Mouse (Mus musculus) embryonic facial prominence, embryonic 14.5 days (tissue): ENCODE measurements at regions not wholly inside any gene's neighbourhood (a gene's known extent, or its start where the extent isn't known, plus 50 kb on each side); places are given as distances from the start of the nearest gene placed in this dataset.

Experiments
- ATAC-seq: fragments of 200-750 bp; cut with Nextera tagmentation; 2 replicates; pipeline ENCODE4 v1.8.0; 2017; ENCODE audit warnings: low read depth, moderate number of reproducible peaks, moderate TSS enrichment
- DNase-seq: peaks from one replicate; pipeline ENCODE4 v3.0.0-alpha.2; 2015; ENCODE audit warnings: low spot score
- H3K27ac ChIP-seq: fragments of 300-500 bp; sonication (generic); replicated peaks from 2 replicates; pipeline ENCODE4 v1.5.1; 2014; ENCODE audit warnings: low read depth, mild to moderate bottlenecking, low read length, moderate library complexity
- H3K27me3 ChIP-seq: fragments of 300-500 bp; sonication (generic); replicated peaks from 2 replicates; pipeline ENCODE4 v1.6.1; 2014; ENCODE audit warnings: low read length; ENCODE audit not compliant: control insufficient read depth, insufficient read depth
- H3K36me3 ChIP-seq: fragments of 300-500 bp; sonication (generic); 2 replicates; pipeline ENCODE4 v1.6.1; 2014; ENCODE audit warnings: low read length, mixed read lengths; ENCODE audit not compliant: control insufficient read depth, insufficient read depth
- H3K4me1 ChIP-seq: fragments of 300-500 bp; sonication (generic); 2 replicates; pipeline ENCODE4 v1.6.1; 2014; ENCODE audit warnings: antibody characterized with exemption, low read length; ENCODE audit not compliant: control insufficient read depth, insufficient read depth
- H3K4me2 ChIP-seq: fragments of 300-500 bp; sonication (generic); 2 replicates; pipeline ENCODE4 v1.6.1; 2014; ENCODE audit warnings: low read depth, mild to moderate bottlenecking, low read length, moderate library complexity, mixed read lengths
- H3K4me3 ChIP-seq: fragments of 300-500 bp; sonication (generic); 2 replicates; pipeline ENCODE4 v1.5.1; 2014; ENCODE audit warnings: low read depth, mild to moderate bottlenecking, low read length
- H3K9ac ChIP-seq: fragments of 300-500 bp; sonication (generic); 2 replicates; pipeline ENCODE4 v1.6.1; 2014; ENCODE audit warnings: low read depth, mild to moderate bottlenecking, low read length, moderate library complexity, mixed read lengths
- H3K9me3 ChIP-seq: fragments of 300-500 bp; sonication (generic); 2 replicates; pipeline ENCODE4 v1.6.1; 2016; ENCODE audit warnings: low read length; ENCODE audit not compliant: control insufficient read depth
- WGBS: fragments of 180-500 bp; shearing (Covaris S2); extraction: QIAGEN DNeasy Blood & Tissue Kit; methylation state at CpG from one replicate; pipeline ENCODE4 v1.1.7; 2014; 5-methylcytosine and 5-hydroxymethylcytosine counted together

GRCm38 (mm10) chr10:18907276-18907960 is 62.6 kb downstream of the Perp start:
- no peaks in the 10 kb centered on the region for H3K4me1 ChIP-seq
- no peaks in the 10 kb centered on the region for H3K27me3 ChIP-seq
- no peaks in the 10 kb centered on the region for H3K9me3 ChIP-seq
- DNase-seq (no peak), ATAC-seq (no peak)
- no peaks in the 10 kb centered on the region for H3K36me3 ChIP-seq
- no peak overlapping the region for H3K9ac ChIP-seq
- WGBS, result 81% methylated on average over 9 of the region's 9 CpGs
- no peak overlapping the region for H3K4me3 ChIP-seq
- H3K4me2 ChIP-seq, result no peak overlapping the region
- no peak overlapping the region for H3K27ac ChIP-seq

- no peak overlapping the region for H3K9ac ChIP-seq
- H3K9me3 ChIP-seq, result no peaks in the 10 kb centered on the region
- no peak overlapping the region for H3K4me3 ChIP-seq
- ATAC-seq, result no peak
- no peaks in the 10 kb centered on the region for H3K27me3 ChIP-seq
- H3K4me2 ChIP-seq, result no peak overlapping the region
- H3K4me1 ChIP-seq, result no peaks in the 10 kb centered on the region
- DNase-seq, result no peak
- 78% methylated on average over 3 of the region's 3 CpGs for WGBS
- no peaks in the 10 kb centered on the region for H3K36me3 ChIP-seq
- no peak overlapping the region for H3K27ac ChIP-seq
These were observed 64.5 kb downstream of the Perp start for GRCm38 (mm10) chr10:18909307-18909706.

GRCm38 (mm10) chr10:18910898-18911297 is 66.1 kb downstream of the Perp start:
- Histone ChIP-seq H3K9me3 (no peaks in the 10 kb centered on the region), H3K27ac (no peak overlapping the region), H3K36me3 (no peaks in the 10 kb centered on the region), H3K4me2 (no peak overlapping the region), H3K9ac (no peak overlapping the region), H3K4me3 (no peak overlapping the region), H3K4me1 (no peaks in the 10 kb centered on the region), H3K27me3 (no peaks in the 10 kb centered on the region)
- 0% methylated on average over 2 of the region's 2 CpGs for WGBS
- no peak for ATAC-seq
- peak; percentile 56 for DNase-seq

- DNase-seq, result peak; percentile 49
- WGBS, result 55% methylated on average over 6 of the region's 6 CpGs
These were observed 72.3 kb downstream of the Perp start for GRCm38 (mm10) chr10:18917120-18917616.

GRCm38 (mm10) chr10:18923088-18923821 is 78.4 kb downstream of the Perp start:
- Histone ChIP-seq H3K27me3 (no peaks in the 10 kb centered on the region), H3K4me3 (no peak overlapping the region), H3K9me3 (no peaks in the 10 kb centered on the region), H3K9ac (no peak overlapping the region), H3K4me2 (no peak overlapping the region), H3K27ac (no peak overlapping the region), H3K36me3 (no peaks in the 10 kb centered on the region), H3K4me1 (no peaks in the 10 kb centered on the region)
- no peak for DNase-seq
- WGBS, result 63% methylated on average over 3 of the region's 3 CpGs
- ATAC-seq, result no peak

More at GRCm38 (mm10) chr10:18917120-18917616, 72.3 kb downstream of the Perp start:
- Histone ChIP-seq H3K27me3 (no peaks in the 10 kb centered on the region), H3K36me3 (no peaks in the 10 kb centered on the region), H3K4me1 (no peaks in the 10 kb centered on the region), H3K4me2 (no peak overlapping the region), H3K4me3 (no peak overlapping the region), H3K9ac (no peak overlapping the region), H3K9me3 (no peaks in the 10 kb centered on the region), H3K27ac (no peak overlapping the region)
- 0 out of 2 replicates have a peak, but pooled peaks have one; percentile 37 for ATAC-seq

- H3K27ac ChIP-seq, result no peak overlapping the region
- ATAC-seq, result no peak
- H3K4me1 ChIP-seq, result no peaks in the 10 kb centered on the region
- no peak overlapping the region for H3K4me3 ChIP-seq
- H3K9ac ChIP-seq, result no peak overlapping the region
- 95% methylated on average over 2 of the region's 2 CpGs for WGBS
- no peak for DNase-seq
- no peaks in the 10 kb centered on the region for H3K9me3 ChIP-seq
- H3K36me3 ChIP-seq, result no peaks in the 10 kb centered on the region
- no peak overlapping the region for H3K4me2 ChIP-seq
- no peaks in the 10 kb centered on the region for H3K27me3 ChIP-seq
These were observed 83.0 kb downstream of the Perp start for GRCm38 (mm10) chr10:18927811-18928210.

- ATAC-seq, result no peak
These were observed 84.1 kb downstream of the Tnfaip3 start for GRCm38 (mm10) chr10:18931344-18931743.

GRCm38 (mm10) chr10:18941447-18941846 is 74.0 kb downstream of the Tnfaip3 start:
- no peak overlapping the region for H3K9ac ChIP-seq

More at GRCm38 (mm10) chr10:18931344-18931743, 84.1 kb downstream of the Tnfaip3 start:
- H3K9ac ChIP-seq, result no peak overlapping the region
- H3K4me2 ChIP-seq, result no peak overlapping the region
- no peaks in the 10 kb centered on the region for H3K9me3 ChIP-seq
- no peak overlapping the region for H3K4me3 ChIP-seq
- no peaks in the 10 kb centered on the region for H3K4me1 ChIP-seq
- H3K27ac ChIP-seq, result no peak overlapping the region
- DNase-seq, result peak; percentile 36
- WGBS, result 46% methylated on average over 2 of the region's 2 CpGs
- H3K27me3 ChIP-seq, result no peaks in the 10 kb centered on the region
- no peaks in the 10 kb centered on the region for H3K36me3 ChIP-seq

More at GRCm38 (mm10) chr10:18941447-18941846, 74.0 kb downstream of the Tnfaip3 start:
- H3K9me3 ChIP-seq, result no peaks in the 10 kb centered on the region
- H3K4me3 ChIP-seq, result no peak overlapping the region
- H3K36me3 ChIP-seq, result no peaks in the 10 kb centered on the region
- no peak overlapping the region for H3K27ac ChIP-seq
- WGBS, result 63% methylated on average over 4 of the region's 4 CpGs
- DNase-seq (no peak), ATAC-seq (no peak)
- H3K27me3 ChIP-seq, result no peaks in the 10 kb centered on the region
- H3K4me1 ChIP-seq, result no peaks in the 10 kb centered on the region
- H3K4me2 ChIP-seq, result no peak overlapping the region
